Mouse (Mus musculus): ENCODE data around the gene Whrn.

Gene Whrn

DNA sequence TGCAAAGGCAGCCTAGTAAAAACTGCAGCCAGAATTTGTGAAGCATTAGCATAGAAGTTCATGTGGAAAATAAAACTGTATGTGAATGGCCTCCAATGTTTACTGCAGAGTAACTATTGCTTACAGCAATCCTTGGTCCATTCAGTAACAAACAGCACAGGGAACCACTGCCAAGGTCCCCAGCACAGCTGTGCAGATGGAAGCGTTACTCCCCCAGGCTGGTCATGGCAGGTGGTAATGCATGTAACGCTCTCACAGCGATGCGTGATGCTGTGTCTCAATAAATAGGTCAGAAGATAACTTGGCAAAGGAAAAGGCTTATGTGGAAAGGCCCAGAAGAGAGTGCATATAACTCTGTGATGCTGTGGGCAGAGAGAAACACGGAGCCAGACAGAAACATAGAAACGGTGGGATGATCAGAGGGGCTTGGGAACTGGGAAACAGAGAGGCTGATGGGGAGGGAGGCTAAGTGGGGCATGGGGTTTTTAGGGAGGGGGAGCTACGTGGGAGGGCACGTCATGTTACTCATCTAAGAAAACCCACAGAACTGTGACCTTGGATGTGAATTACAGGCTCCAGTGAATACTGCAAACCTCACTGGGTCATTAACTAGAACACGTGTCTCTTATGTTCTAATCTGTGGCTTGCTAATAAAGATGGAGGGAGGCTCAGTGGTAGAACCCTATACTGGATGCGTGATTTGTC, 51.3 kb downstream of the Whrn start:
- DNase-seq (ENCODE audit: low spot score), result no peak

DNA sequence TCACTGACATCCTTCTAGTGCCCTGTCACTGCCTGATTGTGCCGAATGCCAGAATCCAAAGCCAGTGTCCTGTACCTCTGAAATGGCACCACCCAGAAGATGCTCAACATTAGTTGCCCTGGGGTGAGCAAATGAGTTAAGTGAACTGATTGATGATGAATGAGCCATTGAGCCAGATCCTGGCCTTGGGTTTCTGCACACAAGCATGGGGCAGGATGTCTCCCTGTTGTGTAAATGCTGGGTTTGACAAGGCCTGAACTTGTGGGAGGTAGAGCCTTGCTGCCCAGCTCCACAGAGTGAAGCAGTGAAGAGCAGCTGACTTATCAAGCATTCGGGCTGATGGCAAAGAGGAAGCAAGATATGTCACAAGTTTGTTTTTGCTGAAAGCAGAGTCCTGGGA, 52.7 kb downstream of the Whrn start:
- no peak for DNase-seq (ENCODE audit: low spot score)

DNA sequence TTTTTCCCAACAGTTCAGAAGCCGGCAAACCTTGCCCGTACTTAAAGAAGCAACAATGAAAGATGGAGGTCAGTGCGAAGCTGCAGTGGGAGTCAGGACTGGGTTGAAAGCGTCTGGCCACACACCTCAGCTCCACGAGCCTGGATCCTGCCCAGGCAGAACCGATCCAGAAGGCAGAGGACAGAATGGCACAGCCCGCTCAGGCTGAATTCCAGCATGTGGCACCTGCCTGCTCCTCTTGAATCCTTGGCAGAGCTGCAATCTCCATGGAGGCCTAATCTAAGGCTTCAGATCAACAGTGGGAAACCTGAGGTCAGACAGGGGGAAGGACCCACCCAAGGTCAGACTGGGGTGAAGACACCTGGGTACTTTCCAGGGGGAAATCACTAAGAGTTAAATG, 54.2 kb downstream of the Whrn start:
- DNase-seq (ENCODE audit: low spot score), result no peak

DNA sequence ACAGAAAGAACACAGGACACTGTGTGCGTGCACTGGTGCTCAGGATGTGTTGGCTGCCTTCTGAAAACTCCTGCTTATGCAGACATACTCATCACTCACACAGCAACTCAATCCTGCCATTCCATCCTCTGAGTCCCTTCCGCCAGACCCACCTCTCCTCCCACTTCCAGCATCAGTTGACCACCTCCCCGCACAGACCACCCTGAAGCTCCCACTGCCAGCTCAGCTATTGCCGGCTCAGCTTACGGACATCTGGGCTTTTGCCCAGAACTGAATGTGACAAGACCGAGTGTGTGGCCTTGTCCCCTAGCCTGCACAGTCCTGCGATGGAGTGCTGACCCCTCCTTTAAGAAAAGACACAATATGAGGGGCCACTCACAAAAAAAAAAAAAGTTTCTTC, 55.5 kb downstream of the Whrn start:
- no peak for DNase-seq (ENCODE audit: low spot score)

DNA sequence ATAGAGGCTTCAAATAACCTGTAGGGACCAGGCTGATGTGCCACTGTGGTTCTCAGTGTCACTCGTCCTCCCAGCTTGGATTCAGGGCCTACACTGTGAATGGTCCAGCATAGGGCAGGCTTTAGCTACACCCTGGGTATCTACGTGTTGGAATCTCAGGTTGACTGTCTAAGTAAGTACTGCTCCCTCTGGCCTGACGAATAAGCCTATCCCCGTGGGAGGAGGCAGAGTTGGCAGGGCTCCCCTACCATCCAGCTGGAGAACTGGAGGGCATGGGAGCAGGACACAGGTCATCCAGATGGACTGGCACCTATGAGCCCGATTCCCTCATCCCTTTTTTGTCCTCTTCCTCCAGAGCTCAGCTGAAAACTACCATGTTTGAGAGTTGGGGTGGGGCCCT, 57.8 kb downstream of the Whrn start:
- DNase-seq (ENCODE audit: low spot score), result no peak

DNA sequence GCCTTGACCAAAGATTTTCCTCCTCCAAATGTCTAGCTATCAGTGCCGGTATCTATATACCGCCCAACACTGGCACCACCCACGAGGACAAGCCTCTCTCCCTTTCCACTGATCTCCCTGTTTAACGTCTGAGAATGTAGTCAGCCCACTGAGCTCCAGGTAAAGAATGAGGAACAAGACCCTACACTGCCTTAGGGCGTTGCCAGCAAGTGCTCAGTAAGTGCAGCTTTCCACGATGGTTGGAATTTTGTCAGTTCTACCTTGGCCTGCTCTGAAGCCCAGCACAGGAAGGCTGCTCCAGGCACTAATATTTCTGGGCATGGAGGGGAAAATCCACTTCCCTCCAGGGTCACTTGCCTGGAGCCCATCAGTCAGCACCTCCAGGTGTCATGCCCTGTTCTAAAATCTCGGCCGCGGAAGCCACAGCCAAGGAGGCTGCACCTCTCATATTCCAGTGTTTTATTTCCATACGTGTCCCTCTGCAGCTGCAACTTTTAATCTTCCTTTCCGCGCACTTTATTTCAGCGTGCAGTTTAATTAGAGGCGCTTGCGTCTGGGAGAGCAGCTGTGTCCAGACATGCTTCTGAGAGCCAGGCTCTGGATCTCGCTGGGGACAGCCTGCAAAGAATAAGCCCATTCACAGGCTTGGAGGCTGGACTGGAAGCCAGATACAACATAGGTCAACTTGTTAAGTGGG, 58.5 kb downstream of the Whrn start:
- no peak for DNase-seq (ENCODE audit: low spot score)

DNA sequence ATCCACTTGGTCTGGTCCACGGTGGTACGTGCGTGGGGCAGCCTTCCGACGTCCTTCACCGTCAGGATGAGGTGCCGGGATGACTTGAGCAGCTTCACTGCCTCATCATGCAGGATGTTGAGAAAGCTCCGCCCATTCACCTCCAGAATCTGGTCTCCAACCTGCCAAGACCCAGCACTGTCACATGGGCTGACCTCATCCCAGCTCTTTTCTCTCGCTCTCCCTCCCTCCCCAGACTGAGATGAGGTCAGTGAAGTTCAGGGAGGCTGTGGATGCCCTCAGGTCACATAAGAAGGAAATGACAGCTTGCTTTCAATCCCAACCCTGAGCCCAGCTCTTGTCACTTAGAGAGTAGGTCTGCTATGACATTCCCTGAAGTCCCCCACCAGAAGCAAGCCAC, 60.4 kb downstream of the Whrn start:
- no peak for DNase-seq (ENCODE audit: low spot score)

DNA sequence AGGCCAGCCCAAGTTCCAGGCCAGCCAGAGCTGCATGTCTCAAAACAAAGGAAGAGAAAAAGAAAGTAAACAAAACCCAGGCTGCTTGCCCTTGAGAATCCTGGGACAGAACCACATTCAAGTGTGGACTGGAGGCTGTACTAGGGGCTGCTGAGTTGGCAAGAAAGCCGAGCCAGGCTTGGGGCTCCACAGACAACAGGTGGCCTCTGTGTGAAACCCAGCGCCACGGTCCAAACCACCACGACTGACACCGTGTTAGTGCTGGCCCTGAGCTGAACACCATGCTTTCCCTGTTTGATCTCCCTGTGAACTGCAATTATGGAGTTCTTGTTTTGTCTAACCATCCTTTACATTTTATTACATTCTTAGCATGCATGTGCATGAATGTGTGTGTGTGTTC, 64.7 kb downstream of the Whrn start:
- DNase-seq (ENCODE audit: low spot score), result no peak

DNA sequence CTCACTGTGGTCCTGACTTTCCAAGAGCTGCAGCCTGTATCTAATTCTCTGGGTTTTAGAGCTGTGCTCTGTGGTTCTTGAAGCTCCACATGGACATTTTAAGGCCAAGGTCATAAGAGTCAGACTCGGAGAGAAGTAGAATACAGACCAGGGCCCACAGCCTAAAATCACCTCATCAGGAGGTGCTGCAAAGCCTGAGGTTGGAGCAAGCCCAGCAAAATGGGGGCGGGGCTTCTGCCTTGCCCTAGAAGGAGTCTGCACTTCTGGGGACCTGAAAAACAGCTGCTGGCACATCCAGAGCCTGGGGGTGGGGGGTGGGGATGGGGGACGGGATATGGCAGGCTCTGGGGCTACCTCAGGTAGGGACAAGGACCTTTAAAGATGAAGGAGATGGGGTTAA, 65.4 kb downstream of the Whrn start:
- no peak for DNase-seq (ENCODE audit: low spot score)

DNA sequence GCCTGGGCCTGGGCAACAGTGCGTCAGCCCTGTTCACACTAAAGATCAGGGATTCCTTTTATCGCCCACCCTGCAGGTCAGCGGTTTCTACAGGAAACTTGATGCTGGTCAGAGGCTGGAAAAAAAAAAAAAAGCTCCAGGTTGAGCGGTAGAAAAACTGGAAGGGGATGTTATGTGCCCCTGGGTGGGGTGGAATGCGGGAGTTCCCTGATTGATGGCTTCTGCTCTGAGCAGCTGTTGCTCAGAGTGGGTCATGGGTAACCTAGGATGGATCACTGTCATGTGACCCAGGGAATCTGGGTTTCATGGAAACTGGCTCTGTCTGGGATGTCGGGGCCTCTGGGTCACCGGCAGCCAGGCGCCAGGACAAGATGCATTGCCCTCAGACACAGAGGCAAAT, 69.5 kb downstream of the Whrn start:
- DNase-seq (ENCODE audit: low spot score), result no peak

DNA sequence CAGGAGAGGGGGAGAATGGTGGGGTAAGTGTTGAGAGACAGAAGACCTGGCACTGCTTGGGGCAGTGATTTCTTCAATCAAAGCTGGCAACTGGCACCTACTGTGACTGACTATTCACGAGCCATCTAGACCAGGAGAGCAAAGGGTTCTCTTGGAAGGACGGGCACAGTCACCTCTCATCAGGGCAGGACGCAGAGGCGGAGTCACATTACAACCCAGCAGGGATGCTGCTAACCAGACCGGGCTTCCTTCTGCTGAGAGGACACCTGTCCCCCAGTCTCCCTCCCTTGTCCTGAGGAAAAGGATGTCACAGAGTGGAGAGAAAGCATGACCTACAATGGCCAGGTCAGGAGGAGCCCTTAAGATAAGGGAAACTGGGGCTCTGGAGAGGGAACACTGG, 72.0 kb downstream of the Whrn start:
- no peak for DNase-seq (ENCODE audit: low spot score)

DNA sequence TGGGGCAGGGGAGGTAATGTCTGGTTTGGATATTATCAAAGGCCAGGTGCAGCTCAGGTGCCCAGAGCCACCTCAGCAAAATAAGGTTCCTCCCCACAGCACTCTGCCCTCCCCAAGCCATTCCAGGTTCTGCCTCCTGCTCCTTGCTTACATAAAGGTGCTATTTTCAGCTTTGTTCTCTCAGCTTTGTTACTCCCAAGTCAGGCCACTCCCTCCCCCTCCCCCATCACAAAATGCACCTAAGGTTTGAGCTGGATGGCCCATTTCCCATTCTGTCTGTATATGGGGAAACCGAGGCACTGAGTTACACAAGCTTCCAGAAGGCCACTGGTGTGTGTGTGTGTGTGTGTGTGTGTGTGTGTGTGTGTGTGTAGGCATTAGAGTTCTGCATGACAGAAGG, 72.6 kb downstream of the Whrn start:
- no peak for DNase-seq (ENCODE audit: low spot score)

DNA sequence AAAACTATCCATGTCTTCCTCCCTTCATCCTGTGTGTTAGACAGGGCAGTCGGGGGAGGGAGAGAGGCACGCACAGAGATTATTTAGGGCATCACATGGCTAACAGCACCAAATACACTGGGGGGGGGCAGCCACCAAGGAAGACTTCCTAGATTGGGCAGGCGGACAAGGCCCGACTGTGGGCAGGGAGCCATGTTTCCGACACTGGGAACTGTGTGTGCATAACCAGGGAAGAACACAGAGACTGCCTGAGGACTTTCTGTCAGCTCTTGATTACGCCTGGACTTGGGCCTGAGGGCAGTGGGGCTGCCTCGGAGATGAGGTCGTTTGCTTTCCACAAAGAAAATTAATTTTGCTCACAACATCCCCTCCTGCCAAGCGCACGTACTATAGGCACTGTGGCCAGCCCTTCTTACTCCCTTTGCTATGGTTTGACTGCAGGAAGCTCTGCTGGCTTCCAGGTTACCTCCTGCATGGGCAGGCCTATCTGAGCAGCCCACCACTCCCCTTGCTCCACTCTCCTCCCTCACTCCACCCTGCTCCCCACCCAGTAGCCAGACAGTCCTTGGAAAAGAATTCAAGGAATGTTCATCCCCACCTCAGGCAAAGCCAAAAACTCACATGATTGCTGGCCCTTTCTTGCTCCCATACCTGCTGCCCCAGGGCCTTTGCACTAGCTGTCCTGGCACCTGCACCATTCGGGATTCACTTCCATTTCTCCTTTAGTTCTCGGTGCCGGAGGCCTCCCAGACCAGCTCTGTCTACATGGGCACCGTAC, 75.5 kb downstream of the Whrn start:
- DNase-seq (ENCODE audit: low spot score), result no peak

DNA sequence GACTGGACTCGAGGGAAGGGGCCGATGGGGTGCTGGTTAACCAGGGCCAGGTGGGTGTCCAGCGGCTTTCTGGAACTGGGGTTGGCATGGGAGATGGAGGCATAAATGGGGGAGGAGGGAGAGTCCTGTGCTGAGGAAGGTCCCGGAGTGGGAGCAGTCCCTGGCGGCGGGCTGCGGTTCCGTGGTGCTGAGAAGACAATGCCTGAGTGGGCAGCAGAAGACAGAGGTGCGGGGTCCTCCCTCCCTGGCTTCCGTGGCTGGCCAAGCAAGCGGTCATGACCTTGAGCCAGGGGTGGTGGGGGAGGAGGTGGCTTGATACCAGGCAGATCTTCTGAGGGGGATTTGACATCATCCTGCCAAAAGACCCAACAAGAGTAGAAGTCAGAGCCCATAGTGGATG, 77.5 kb downstream of the Whrn start:
- DNase-seq (ENCODE audit: low spot score), result no peak

DNA sequence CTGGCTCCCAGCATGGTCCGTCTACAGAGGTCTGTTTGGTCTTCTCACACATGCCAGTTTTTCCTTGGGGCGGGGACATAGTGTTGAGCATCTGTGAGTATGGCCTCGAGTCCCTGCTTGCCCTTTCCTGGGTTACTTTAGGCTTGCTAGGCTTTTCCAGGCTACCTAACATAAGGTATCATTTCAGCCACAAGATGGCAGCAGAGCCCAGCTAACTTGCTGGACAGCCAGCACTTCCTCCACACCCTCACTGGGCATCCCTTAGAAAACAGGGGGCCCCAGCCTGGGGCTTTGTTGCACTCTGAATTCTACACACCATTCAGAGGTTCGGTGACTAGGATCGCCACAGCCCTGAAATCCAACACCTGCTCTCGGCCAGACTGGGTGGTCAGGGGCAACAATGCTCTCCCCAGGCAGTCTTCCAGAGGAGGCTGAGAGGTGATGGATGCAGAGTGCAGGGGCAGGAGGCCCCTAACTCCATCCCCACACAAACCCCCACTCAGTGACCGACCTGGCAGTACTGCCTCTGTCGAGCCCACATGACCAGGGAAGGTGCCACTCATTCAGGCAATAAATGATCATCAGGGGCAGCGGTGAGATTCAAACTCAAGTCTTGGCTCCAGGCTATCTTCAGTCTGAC, 78.4 kb downstream of the Whrn start:
- DNase-seq (ENCODE audit: low spot score), result peak; percentile 69

DNA sequence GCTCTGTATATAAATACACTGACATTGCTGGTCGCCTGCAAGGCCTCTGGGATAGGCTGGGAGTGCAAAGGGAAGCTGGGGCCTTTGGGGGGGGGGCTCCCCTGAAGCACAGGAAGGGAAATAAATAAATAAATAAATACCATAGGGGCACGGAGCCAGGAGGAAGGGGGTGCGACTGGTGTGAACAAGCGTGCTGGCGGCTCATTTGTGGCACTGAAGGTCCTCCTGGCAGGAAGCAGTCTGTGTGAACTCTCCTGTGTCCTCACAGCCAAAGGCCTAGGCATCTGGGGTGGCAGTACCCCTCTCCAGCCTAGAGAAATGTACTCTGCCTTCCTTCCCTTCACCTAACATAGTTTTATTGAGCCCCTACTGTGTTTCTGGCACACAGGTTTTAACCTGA, 80.8 kb downstream of the Whrn start:
- no peak for DNase-seq (ENCODE audit: low spot score)

DNA sequence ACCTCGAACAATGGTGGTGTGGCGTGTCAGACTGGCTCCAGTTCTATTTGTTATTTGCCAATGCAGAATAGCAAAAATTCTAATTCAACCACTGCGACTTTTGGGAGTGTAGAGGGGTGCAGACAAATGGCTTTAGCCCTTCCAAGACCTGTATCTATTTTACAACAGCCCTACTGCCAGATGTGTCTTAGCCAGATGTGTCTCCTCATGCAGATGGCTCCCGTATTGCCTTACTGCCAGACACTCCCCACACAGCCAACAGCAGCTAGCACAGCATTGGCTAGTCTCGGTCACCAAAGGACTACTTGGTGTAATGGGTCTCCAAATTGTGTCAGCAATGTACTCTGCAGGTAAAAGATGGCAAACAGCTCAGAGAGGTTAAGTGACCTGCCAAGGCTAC, 84.6 kb downstream of the Whrn start:
- DNase-seq (ENCODE audit: low spot score), result no peak

DNA sequence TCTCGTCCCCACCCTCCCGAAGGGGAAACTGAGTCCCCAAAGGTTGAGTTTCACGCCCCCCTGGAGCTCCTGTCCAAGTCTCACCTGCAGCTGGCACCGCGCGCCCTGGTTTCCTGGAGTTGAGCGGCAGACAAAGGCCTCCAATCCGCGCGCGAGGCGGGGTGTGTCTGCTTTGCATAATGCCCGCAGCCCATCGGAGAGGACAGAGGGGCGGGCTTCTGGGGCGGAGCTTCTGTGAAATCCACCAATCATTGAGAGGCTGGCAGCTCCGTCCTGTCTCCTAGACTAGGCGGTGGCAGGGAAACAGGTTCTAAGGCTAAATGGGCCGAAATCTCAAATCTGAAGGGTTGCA, 85.2 kb downstream of the Whrn start:
- peak; percentile 70 for DNase-seq (ENCODE audit: low spot score)

DNA sequence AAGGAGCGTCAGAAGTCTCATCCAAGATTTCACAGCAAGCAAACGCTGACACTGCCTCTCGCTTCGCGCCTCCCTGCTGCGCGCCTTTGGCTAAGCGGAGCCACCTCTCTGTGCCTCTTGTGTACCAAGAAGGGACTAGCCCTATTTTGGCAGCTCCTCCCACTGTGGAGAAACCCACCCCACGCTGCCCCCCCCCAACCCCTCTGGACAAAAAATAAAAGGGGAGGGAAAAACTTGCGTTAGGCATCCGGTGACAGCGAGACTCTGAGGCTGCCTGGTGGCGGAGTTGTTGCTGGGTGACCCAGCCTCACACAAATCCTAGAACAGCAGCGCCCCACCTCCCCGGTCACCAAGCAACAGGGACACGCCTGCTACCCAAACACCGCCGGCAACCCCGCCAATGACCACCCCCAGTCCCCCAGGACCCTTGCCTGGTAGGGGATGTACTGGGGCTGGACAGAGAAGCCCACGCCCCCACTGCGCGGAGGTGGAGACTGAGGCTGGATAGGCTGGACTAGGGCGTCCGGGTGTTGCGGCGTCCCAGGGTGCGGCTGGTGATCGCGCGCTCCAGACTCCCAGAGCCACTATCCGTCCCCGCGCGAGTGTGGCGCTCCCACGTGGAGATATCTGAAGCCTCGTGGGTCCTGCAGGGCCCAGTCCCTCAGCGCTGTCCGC, 85.7 kb downstream of the Whrn start:
- DNase-seq (ENCODE audit: low spot score), result no peak

DNA sequence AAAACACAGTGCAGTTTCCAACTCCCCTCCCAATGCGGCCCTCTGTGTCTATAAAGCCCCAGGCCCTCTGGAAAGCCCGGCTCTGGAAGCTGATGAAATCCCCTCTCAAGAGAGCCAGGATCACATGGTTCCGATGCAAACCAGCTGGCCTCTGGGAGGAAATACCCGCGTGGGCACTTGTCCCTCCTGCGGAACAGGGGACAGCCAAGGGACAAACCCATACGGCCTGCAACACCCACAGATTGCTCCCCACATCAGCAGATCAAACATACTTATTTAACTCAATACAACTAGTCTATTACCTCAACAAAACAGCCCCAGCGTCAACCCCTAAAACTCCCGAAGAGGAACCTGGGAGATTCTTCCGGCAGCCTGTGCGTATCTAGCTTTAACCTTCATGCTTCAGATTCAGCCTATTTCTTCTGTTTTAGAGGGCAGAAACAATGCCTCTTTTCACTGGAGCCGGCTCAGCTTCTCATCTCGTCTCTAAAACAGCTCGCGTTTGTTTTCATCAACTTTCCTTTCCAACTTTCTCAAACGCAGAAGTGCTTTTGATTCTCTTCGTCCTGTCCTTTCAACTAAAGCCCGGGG, 86.4 kb downstream of the Whrn start:
- DNase-seq (ENCODE audit: low spot score), result no peak

DNA sequence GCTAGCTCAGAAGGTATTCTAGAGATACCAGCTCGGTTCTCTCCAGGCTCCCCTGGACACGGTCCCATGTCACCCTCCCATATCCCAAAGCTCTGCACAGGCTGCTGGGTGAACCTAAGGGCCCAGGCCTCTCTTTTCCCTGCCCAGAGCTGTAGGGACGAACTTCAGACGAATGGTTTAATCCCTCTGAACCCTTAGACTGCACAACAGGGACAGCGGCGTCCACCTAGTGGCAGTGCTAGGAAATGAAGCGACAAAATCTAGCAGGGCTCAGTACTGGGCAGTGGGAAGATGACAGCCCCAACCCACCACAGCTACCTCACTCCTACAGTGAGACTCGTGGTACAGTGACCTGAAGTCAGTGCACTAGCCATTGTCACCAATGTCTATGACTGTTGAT, 87.1 kb downstream of the Whrn start:
- DNase-seq (ENCODE audit: low spot score), result no peak

DNA sequence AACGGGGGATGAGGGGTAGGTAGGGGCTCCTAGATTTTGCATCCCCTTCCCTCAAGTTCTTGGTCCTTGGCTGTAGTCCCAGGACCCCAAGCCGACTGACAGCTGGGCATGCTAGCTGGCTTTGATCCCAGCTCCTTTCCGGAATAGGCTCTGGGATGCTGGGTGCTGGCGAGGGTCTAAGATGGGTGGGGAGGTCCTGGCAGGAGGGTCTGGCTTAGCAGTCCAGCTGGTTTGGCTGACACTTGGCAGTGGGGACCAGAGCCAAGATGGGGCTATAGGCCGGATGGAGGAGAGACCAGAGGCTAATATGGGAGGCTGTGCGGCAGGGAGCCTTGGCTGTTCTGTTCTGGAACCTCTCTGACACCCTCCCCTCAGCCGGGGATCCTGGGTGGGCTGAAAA, 87.5 kb downstream of the Whrn start:
- DNase-seq (ENCODE audit: low spot score), result no peak
